Mouse (Mus musculus): ENCODE measurements around the gene U2surp. TPM values are rescaled to one million over a fixed set of nuclear protein-coding genes. Genes with fewer than 3 reads are reported as not detected.
"Not testable (repeated sequence)": the region's sequence is repeated elsewhere in the genome, so short reads cannot be mapped to it uniquely, and the experiment has no call there.

The U2surp gene
- total RNA-seq, 2 experiments from 2014 or later: 68.7 to 90.3 TPM

GRCm38 (mm10) chr9:95539176-95539800, 27.5 kb upstream of the U2surp start:
- DNase-seq (ENCODE audit: low spot score in 2 of 2): no peak

- no peak for DNase-seq (ENCODE audit: low spot score in 2 of 2)
These were observed 22.0 kb upstream of the U2surp start for GRCm38 (mm10) chr9:95533817-95534216.

GRCm38 (mm10) chr9:95531144-95531543, 19.3 kb upstream of the U2surp start:
- DNase-seq (ENCODE audit: low spot score in 2 of 2): no peak

- no peak for DNase-seq (ENCODE audit: low spot score in 2 of 2)
These were observed 15.9 kb upstream of the U2surp start for GRCm38 (mm10) chr9:95527676-95528075.

- peak in 1 of 2 experiments; percentile 34 for DNase-seq (ENCODE audit: low spot score in 2 of 2)
These were observed 14.2 kb upstream of the U2surp start for GRCm38 (mm10) chr9:95525961-95526360.

GRCm38 (mm10) chr9:95525376-95525775, 13.6 kb upstream of the U2surp start:
- no peak for DNase-seq (ENCODE audit: low spot score in 2 of 2)

- DNase-seq (ENCODE audit: low spot score in 2 of 2): no peak
These were observed 10.8 kb upstream of the U2surp start for GRCm38 (mm10) chr9:95522561-95522960.

GRCm38 (mm10) chr9:95521566-95521965, 9.8 kb upstream of the U2surp start:
- no peak for DNase-seq (ENCODE audit: low spot score in 2 of 2)

- DNase-seq (ENCODE audit: low spot score in 2 of 2): no peak
These were observed 9.2 kb upstream of the U2surp start for GRCm38 (mm10) chr9:95521031-95521430.

- no peak for DNase-seq (ENCODE audit: low spot score in 2 of 2)
These were observed 8.8 kb upstream of the U2surp start for GRCm38 (mm10) chr9:95520563-95520962.

- DNase-seq (ENCODE audit: low spot score in 2 of 2): not testable (repeated sequence)
These were observed 2.6 kb upstream of the U2surp start for GRCm38 (mm10) chr9:95514361-95514760.

- no peak for DNase-seq (ENCODE audit: low spot score in 2 of 2)
These were observed 2.0 kb upstream of the U2surp start for GRCm38 (mm10) chr9:95513776-95514175.

GRCm38 (mm10) chr9:95512331-95513030, 685 bp upstream of the U2surp start:
- DNase-seq (ENCODE audit: low spot score in 2 of 2): no peak

GRCm38 (mm10) chr9:95510693-95511404, 947 bp downstream of the U2surp start:
- DNase-seq (ENCODE audit: low spot score in 2 of 2): no peak

GRCm38 (mm10) chr9:95505666-95506065, 6.1 kb downstream of the U2surp start:
- no peak for DNase-seq (ENCODE audit: low spot score in 2 of 2)

GRCm38 (mm10) chr9:95499848-95500247, 11.9 kb downstream of the U2surp start:
- DNase-seq (ENCODE audit: low spot score in 2 of 2): no peak

GRCm38 (mm10) chr9:95495038-95495437, 16.8 kb downstream of the U2surp start:
- no peak for DNase-seq (ENCODE audit: low spot score in 2 of 2)

GRCm38 (mm10) chr9:95493393-95493792, 18.4 kb downstream of the U2surp start:
- no peak for DNase-seq (ENCODE audit: low spot score in 2 of 2)

- DNase-seq (ENCODE audit: low spot score in 2 of 2): no peak
These were observed 21.8 kb downstream of the U2surp start for GRCm38 (mm10) chr9:95490003-95490402.

- DNase-seq (ENCODE audit: low spot score in 2 of 2): no peak
These were observed 22.9 kb downstream of the U2surp start for GRCm38 (mm10) chr9:95488861-95489260.

GRCm38 (mm10) chr9:95479981-95480380, 31.8 kb downstream of the U2surp start:
- no peak for DNase-seq (ENCODE audit: low spot score in 2 of 2)

GRCm38 (mm10) chr9:95478443-95478842, 33.4 kb downstream of the U2surp start:
- DNase-seq (ENCODE audit: low spot score in 2 of 2): no peak
